Mouse (Mus musculus) CH12.LX (cell line): ENCODE data around the gene Plcl2.

Experiments
- EP300 ChIP-seq: IDR thresholded peaks from 2 replicates; pipeline ENCODE4 v1.6.1; 2011; ENCODE audit warnings: low read length, improper control_type of control experiment
- IRF4 ChIP-seq: IDR thresholded peaks from 2 replicates; pipeline ENCODE4 v1.6.1; 2014; ENCODE audit warnings: low read depth, mild to moderate bottlenecking, inconsistent platforms, low read length, improper control_type of control experiment

DNA sequence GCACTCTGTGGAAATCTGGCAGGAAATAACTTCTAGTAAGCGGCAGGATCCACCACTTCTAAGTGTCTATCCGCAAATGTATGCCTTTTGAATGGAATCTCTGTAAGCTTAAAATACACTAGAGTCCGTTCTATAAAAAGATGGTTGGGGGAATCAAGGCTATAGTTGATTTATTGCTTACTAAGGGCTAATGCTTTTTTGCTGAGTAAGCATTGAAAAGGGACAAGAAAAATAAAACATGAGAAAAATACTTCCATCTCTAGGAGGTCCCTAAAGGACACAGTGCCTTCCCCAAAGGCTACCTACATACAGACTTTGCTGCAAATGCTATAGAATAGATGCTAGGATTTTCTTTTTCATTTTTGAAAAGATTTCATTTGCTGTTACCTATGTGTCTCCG is 31.9 kb upstream of the Plcl2 start:
- TF ChIP-seq IRF4 (no peak), EP300 (no peak)
